Mouse (Mus musculus) mature B cell (primary cell): ENCODE data around the gene Fpr2.
"Not testable (repeated sequence)": the region's sequence is repeated elsewhere in the genome, so short reads cannot be mapped to it uniquely, and the experiment has no call there.

Experiments used
- in situ Hi-C: fragments of 300-500 bp; cut with MboI; formaldehyde crosslinking; loops from 2 replicates; pipeline ENCODE4 v1.14.3; 2019

The Fpr2 gene

DNA sequence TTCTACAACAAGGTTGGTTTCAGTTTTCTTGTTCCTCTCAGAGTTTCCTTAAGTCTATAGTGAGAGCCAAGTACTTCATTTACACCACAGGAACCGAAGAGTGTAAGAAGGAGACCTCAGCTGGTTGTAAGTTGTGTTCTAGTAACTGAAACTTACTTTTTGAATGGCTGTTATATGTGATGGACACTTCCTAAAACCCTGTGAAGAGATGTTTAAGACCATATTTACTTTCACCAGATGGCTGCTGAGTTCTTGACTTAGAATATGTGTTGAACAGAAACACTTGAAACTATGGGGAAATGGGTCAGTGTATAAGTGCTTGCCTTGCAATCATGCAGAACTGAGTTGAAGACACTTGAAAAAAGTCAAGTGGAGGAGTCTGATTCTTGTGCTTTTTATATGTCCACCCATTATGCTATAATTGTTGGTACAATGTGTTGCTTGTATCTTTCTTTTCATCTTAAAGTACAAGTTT, at the start of gene Fpr2, which contains the start of gene Fpr3:
Fpr2 (plus strand) TSS at position 51 of the 475 bp plus-strand sequence.
Fpr3 (plus strand) TSS at position 79 of the 475 bp plus-strand sequence.
- in situ Hi-C loops: no loop called here

DNA sequence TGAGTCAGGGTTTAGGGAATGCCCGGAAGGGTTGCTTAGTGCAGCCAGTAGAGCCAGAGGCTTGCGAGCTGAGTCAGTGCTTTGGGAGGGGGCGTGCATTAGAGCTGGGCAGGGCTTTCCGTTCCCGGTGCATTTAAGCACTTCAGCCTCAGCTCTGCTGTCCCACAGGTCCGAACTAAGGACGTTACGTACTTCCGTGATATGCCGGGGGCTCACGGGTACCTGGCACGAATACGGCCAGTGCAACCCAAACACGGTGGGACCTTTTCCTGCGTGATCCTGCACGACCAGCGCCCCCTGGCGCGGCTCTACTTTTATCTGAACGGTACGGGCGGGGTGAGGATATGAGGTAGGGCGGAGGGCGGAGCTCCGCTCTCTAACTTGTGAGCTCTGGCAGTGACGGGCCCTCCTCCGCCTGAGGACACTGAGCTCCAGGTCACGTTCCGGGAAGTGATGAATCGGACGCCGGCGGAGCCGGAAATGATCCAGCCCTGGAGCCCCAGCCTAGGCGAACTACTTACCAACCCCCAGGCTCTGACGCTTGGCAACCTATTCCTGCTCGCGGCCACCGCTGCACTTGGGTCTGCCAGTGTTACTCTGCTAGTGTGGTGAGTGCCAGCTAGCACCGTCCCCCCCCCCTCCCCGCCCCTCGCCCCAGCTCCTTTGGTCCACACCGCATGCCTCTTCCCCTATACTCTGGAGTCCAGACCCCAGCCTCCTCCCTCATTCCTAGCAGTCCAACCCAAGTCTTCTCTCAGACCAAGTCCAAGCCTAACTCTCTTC, 49.5 kb upstream of the Fpr2 start:
- in situ Hi-C loops: no loop called here

DNA sequence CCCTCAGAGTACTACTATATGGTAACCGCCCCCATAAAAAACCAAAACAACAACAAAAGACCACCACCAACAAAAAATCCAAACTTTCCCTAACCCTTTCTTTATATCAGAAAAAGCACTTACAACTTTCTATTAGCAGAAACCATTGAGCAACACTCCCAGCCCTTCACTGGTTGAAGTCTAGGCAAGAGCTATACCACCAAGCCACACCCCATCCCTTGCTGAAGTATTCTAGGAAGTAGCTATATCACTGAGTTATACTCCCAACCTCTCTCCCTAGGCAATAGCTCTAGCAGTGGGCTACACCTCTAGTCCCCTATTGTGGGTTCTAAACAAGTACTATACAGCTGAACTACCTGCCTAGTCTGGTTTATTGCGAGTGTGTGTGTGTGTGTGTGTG, 48.3 kb upstream of the Fpr2 start:
- in situ Hi-C loops: no loop called here

DNA sequence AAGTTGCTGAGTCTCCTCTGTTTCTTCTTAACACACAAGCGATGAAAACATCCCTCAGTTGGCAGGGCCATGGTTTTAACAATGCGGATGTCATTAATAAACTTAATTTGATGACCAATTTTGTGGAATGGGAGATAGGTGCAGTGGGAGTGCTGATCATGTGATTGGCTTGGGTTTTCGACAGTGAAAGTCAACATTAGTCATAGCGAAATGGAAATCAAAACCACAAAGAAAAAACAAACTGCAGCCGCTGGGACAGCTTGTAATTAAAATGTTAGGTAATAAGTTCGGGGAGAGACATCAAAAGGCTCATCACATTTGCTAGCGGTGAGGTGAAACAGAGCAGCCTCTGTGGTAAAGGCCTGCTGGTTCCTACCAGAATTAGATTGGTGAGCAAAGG, 46.8 kb upstream of the Fpr2 start:
- in situ Hi-C loops: no loop called here

DNA sequence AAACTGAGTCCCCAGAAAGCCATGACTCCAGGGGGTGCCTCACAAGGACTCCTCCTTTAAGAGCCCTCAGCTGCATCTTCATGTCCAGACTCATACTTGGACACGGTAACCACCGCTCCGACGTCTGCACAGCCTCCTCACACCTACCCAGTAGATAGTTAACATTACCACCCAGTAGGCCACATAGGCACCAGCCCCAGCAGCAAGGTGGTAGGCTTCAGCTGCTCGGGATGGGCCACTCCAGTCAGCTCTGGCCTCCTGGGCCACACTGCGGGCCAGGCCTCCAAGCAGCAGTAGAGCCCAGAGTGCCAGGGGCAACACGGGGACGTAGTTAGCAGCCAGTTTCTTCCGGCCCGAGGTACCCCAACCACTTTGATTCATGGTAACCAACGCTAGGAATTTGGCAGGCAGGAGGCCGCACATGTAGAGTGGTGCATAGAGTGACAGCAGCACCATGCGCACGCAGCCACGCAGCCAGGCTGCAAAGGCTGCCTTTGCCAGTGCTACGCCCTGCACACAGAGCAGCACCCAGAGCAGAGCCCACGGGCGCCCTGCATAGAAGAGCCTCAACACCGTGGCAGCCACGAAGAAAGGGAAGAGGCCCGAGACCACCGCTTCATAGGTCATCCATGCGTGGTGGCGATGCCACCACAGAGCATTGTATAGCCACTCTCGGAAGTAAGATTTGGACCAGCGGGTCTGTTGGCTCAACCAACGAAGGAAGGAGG, 43.9 kb upstream of the Fpr2 start:
- in situ Hi-C loops: no loop called here

DNA sequence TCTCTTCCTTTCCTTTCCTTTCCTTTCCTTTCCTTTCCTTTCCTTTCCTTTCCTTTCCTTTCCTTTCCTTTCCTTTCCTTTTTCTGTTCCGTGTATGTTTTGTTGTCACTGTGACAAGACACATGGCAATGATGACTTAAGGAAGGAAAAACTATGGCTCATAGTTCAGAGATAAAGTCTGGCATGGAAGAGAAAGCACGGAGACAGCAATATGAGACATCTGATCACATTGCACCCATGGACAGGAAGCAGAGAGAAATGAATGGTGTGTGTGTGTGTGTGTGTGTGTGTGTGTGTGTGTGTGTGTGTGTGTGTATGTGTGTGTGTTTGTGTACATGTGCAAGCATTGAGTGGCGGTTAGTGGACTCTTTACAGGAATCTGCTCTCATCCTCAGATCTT, 43.0 kb upstream of the Fpr2 start:
- in situ Hi-C loops: not testable (repeated sequence)

DNA sequence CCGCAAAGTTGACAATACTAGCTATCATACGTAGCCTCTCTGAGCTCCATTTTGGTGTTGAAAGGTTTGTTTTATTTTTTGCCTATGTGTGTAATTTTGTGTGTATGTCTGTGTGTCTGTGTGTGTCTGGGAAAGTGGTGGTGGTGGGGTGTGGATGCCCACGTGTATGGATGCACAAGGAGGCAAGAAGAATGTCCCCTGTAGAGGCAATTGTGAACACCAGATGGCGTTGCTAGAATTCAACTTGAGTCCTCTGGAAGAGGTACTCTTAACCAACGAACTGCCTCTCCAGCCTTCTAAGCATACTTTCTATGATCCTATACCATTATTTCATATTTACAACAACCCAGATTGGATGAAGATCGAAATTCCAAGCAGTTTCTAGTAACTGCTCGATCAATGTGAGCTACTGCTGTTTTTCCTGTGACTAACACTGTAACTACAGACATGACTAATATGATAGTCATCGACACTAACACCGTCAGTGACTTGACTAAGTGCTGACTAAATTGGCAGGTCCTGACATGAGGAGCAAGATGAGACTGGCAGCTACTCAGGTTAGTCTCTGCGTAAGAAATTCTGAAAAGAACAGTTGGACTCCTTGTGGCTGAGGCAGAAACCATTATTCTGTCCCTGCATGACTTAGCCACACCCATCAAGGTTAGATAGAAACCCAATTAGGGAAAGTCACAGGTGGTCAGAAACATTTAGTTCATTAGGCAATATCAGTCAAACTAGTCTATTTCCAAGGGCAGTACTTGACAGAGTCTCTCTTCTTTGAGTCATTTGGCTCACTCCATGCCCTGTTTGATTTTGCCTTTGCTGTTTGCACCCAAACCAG, 42.2 kb upstream of the Fpr2 start:
- in situ Hi-C loops: no loop called here

DNA sequence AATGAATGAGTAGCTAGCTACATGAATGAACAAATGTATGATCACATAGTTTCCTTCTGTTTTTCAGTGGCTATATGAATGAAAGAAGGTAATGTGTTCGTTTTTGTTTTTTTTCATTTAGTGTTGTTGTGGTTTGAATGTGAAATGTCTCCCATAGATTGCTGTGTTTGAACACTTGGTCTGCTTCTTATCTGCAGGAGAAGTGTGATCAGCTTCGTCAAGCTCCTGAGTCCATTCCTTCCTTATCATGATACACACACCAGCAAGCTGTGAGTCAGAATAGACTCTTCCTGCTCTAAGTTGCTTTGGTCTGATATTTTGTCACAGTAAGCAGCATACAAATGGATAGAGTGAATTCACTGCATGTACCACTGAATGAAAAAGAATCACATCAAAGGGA, 38.6 kb upstream of the Fpr2 start:
- in situ Hi-C loops: no loop called here

DNA sequence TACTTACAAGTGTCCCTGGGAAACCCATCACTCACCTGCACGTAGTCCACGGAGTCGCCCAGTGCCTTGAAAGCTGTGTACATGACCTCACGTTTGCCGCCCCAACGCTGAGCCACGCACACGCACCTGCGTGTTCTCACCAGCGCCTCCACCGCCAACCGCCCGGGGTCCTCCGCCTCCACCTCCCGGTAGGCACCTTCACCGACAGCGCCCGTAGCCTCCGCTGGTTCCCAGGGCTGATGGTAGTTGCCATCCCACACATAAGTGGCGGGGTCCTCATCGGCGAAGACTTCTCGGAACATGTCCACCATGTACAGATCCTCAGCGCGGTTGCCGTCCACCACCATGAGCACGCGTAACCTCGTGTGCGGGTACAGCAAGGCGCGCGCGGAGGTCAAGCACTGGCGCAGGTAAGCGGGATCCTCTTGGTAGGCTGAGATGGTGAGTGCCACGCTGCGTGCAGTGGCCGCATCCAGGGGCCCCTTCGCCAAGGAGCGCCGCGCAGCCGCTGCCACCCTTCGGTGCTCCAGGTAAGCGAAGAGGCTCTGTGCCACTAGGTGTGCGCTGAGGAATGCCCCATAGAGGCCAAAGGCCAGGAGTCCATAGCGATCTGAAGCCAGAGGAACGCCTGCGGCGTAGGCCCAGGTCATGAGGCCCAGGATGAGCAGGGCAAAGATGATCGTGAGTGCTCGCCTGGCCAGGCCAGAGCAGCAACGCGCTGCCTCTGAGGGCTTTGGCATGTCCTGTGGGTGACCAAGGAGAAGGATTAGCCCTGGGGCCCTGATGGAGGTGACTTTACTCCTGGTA, 37.5 kb upstream of the Fpr2 start:
- in situ Hi-C loops: no loop called here

DNA sequence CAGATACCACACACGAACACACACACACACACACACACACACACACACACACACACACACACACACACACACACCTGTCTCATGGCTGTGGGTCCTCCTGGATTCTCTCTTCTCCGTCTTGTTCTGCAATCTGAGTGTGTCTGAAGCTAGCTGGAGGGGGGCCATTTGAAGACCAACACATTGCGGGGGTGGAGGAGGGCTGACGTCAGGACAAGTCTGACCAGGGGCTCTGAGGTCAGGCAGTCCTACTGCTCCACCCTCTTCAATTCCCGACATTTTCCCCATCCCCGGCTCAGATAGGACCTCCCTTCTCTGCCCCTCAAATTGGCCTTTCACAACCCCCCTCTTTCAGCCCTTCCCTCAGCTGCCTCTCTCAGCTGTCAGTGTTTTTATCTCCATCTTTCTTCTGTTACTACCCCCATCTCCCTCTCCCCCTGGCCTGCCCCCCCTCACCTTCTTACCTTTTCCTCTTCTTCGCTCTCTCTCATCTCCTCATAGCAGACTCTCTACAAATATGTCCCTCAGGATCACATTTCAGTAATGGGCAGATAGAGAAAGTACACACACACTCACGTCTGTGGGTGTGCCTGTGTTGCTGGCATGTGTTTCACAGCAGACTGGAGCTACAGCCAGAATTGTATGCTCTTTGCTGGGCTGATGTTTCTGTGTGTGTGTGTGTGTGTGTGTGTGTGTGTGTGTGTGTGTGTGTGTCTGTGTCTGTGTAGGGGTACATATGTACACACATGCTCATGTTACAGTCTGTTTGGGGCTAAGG, 32.4 kb upstream of the Fpr2 start, which contains the start of gene Has1:
Has1 (minus strand) TSS at position 142 of the 775 bp plus-strand sequence.
- in situ Hi-C loops: no loop called here

DNA sequence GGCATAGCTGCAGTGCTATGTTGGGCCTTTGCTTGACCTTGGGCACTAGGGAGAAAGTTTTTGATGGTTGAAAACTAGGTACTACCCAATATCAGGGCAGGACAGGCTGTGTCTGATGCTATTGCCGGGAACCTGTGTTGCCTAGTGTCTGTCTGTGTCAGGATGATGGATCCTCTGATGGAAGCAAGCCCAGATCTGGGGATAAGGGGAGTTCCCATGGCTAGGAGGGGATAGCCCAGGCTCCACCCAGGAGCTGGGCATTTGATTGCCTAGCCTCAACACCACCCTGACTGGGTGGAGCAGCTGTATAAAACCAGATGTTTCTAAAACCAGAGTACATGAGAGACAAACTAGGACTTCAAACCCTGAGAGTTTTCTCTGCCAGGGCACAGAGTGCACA, 31.0 kb upstream of the Fpr2 start:
- in situ Hi-C loops: no loop called here

DNA sequence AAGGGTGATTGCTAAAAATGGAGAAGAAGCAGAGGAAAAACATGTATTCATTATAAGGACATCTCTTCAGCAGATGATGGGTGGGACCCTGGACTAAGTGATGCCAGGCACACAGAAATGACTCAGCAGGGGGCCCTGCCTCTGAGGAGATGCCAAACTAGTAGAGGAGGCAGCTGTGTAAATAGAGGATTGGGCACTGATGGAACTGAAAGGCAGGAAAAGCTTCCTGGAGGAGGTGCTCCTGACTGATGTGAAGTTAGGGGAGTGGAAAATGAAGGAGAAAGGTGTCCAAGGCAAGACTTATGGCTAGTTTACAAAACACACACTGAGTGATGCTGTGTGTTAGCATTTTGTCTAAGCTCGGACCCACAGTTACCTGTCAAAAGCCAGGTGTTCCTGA, 30.2 kb upstream of the Fpr2 start:
- in situ Hi-C loops: no loop called here

DNA sequence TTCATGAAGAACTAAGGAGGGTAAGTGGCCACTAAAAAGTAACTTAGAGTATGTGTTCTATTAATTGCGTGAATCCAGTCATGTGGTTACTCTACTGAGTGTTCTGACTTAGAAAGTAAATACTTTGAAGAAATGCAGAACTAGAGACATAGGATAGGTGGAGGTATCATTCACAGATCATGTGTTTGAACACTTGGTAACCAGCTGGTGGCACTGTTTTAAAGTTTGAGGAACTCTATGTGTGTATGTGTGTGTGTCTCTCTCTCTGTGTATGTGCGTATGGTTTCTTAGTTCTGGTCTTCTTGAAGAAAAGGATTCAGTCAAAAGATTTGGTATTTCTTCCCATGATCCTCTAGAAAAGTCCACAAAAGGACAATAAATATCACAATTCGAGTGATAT, 27.5 kb upstream of the Fpr2 start:
- in situ Hi-C loops: no loop called here

DNA sequence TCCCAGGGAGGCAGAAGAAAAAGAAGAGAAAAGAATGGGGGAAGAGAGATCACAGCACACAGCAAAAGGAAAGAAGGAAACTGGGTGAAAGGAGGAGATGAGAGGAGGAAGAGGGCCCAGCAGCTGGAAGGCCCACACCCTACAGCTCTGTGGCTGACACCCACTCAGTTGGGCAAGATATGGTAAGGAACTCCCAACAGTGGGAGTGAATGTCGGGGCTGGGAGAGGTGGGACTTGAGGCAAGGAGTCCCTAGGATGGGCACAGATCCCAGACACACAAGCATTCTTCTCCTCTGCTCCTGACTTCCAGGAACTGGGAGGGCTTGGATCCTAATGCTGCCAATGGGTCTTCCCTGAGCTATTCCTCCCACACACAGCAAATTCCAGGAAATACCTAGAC, 25.3 kb upstream of the Fpr2 start:
- in situ Hi-C loops: no loop called here

DNA sequence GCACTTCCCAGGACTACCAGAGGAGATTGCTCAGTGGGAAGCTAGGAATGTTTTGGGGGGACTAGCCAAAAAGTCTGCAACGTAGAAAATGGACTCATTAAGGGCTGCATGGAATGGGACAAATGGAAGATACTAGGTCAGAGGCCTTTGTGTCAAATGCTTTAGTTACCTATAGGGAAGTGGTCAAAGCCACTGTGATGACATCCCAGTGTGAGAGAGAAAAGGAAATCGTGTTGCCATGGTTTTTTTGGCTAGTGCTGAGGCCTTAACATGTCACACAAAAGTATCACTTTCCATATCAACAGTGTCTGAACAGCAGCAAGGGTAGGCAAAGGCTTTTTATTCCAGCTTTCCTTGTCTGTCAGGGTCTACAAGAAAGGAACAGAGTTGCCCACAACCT, 22.5 kb upstream of the Fpr2 start:
- in situ Hi-C loops: no loop called here

DNA sequence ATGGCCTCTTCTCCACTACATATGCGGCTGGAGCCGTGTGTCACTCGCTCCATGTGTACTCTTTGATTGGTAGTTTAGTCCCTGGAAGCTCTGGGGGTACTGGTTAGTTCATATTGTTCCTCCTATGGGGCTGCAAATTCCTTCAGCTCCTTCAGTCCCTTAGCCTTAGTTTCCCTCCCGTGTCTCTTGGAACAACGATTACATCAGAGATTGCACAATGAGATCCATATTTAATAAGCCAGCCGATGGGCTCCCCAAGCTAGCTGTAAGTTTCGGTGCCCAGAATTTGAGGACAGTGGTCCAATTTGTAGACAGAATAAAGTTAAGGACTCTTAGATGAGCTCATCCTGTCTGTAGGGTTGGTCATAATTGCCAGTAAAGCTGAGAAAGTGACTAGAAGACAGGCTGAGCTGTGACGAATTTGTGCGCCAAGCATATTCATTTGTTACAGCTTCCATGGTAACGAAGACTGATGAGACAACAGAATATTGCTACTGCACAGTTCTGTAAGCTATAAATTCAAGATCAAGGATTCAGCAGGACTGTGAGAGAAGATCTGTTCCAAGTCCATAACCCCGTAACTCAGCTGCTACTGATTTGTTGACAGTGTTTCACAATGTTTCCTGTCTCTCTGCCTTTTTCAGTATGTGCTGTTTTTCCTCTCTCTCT, 20.7 kb upstream of the Fpr2 start:
- in situ Hi-C loops: no loop called here

DNA sequence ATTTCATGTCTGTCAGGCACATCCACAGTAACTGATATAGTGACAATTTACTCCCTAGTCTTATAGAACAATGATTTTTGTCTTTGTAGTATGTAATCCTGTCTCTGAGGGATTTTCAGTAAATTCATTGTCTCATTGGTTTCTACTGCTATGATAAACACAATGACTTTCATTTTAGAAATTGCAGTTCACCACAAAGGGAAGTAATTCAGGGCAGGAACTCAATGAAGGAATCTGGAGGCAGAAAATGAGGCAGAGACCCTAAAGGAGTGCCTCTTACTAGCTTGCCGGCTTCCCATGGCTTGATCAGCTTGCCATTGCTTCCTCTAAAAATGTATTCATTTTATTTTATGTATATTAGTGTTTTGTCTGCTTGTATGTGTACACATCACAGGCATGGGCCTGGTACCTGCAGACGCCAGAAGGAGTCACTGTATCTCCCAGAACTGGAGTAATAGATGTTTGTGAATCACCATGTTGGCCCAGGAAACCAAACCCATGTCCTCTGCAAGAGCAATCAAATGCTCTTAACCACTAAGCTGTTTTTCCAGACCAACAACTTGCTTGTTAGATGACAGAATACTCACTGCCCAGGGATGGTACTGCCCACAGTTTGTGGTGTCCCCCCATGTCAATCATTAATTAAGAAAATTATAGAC, 16.6 kb upstream of the Fpr2 start:
- in situ Hi-C loops: no loop called here

DNA sequence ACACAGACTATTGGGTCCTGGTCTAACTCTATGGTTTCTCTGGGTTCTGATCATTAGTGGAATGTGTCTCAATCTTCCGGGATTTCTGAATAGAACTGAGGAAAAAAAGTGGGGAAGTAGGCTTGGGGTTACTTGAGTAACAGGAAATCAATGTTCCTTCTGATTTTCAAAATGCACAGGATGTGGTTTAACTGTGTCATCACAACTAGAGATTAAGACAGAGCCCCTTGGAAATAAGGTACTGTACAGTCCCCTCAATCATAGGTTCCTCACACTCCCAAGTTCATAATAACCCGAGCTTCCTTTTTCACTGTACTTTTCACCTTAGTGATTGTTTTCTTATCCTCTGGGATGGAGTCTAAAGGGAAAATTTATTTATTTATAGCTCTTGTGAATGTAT, 15.9 kb upstream of the Fpr2 start:
- in situ Hi-C loops: no loop called here

DNA sequence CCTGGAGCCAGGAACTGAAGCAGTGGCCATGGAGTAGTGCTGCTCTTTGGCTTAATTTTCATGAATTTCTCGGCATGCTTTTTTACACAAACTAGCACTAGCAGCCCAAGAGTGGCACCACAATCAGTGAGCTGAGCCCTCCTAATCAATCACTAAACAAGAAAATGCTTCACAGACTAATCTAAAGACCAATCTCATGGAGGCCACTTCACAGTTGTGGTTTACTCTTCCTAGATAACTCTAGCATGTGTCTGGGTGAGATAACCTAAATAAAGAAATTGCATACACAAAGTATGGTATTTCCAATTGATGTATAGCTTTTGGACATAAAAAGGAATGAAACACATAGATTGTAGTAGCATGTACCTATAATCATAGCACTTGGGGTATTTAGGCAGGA, 8.3 kb upstream of the Fpr2 start:
- in situ Hi-C loops: no loop called here

DNA sequence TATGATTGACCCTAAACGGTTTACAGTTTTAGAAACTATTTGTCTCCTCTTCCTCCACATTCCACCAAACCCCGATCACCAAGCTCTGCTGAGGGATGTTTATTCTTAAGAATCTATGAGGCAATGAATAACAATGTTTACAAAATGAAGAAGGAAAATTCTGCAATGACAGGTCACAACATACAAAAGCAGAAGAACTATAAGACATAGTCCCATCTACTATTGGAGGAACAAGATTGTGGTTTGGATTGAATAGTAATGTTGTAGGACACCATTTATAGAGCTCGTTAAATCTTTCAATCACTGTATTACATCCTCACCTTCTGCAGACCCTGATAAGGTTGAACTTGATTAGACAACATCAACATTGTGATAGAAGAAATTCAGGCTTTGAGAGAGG, 5.0 kb upstream of the Fpr2 start:
- in situ Hi-C loops: no loop called here
